Mouse (Mus musculus) stomach, postnatal 0 days (tissue): ENCODE measurements around the gene Rer1. TPM values are rescaled to one million over a fixed set of nuclear protein-coding genes. Genes with fewer than 3 reads are reported as not detected.
A peak's percentile ranks its signal among the peaks of the same experiment; 100 is the strongest.
"Not testable (repeated sequence)": the region's sequence is repeated elsewhere in the genome, so short reads cannot be mapped to it uniquely, and the experiment has no call there.

Experiments used
- ATAC-seq: fragments of 200-750 bp; cut with Nextera tagmentation; 2 replicates; pipeline ENCODE4 v1.8.0; 2017; ENCODE audit not compliant: low FRiP score, low TSS enrichment
- DNase-seq: peaks from one replicate; pipeline ENCODE4 v3.0.0-alpha.2; 2016; ENCODE audit warnings: low spot score
- H3K27ac ChIP-seq: fragments of 300-500 bp; sonication (generic); replicated peaks from 2 replicates; pipeline ENCODE4 v1.5.1; 2014; ENCODE audit warnings: mild to moderate bottlenecking, control low read depth
- H3K27me3 ChIP-seq: fragments of 300-500 bp; sonication (generic); 2 replicates; pipeline ENCODE4 v1.6.1; 2014; ENCODE audit warnings: low read length; ENCODE audit not compliant: control insufficient read depth, insufficient read depth
- H3K36me3 ChIP-seq: fragments of 300-500 bp; sonication (generic); 2 replicates; pipeline ENCODE4 v1.6.1; 2014; ENCODE audit warnings: low read length, mixed read lengths; ENCODE audit not compliant: control insufficient read depth, insufficient read depth
- H3K4me1 ChIP-seq: fragments of 300-500 bp; sonication (generic); replicated peaks from 2 replicates; pipeline ENCODE4 v1.6.1; 2014; ENCODE audit warnings: antibody characterized with exemption; ENCODE audit not compliant: control insufficient read depth, insufficient read depth
- H3K4me2 ChIP-seq: fragments of 300-500 bp; sonication (generic); replicated peaks from 2 replicates; pipeline ENCODE4 v1.6.1; 2014; ENCODE audit warnings: low read depth, mild to moderate bottlenecking, control low read depth, moderate library complexity
- H3K4me3 ChIP-seq: fragments of 300-500 bp; sonication (generic); 2 replicates; pipeline ENCODE4 v1.5.1; 2014; ENCODE audit warnings: low read depth, low read length, control low read depth
- H3K9ac ChIP-seq: fragments of 300-500 bp; sonication (generic); 2 replicates; pipeline ENCODE4 v1.6.1; 2014; ENCODE audit warnings: mild to moderate bottlenecking, low read length, control low read depth, mixed read lengths
- H3K9me3 ChIP-seq: fragments of 300-500 bp; sonication (generic); 2 replicates; pipeline ENCODE4 v1.6.1; 2016; ENCODE audit warnings: low read length; ENCODE audit not compliant: control insufficient read depth
- CTCF ChIP-seq: IDR thresholded peaks from 2 replicates; pipeline ENCODE4 v1.5.1; 2016; ENCODE audit warnings: antibody characterized with exemption, low read depth, mild to moderate bottlenecking, moderate library complexity
- EP300 ChIP-seq: optimal IDR thresholded peaks from 2 replicates; pipeline ENCODE3; 2016; ENCODE audit warnings: antibody characterized with exemption
- WGBS: fragments of 180-500 bp; shearing (Covaris S2); extraction: QIAGEN DNeasy Blood & Tissue Kit; methylation state at CpG from one replicate; pipeline ENCODE4 v1.1.7; 2014; 5-methylcytosine and 5-hydroxymethylcytosine counted together
- polyA plus RNA-seq: library from polyadenylated mRNA; unstranded; fragments of >200 nt; fragmentation: Nextera tagmentation; extraction: Ambion mirVana; gene quantifications from 2 replicates; pipeline ENCODE4 v1.2.1, GENCODE M21; 2015

Rer1 gene
- polyA plus RNA-seq, 1 experiment from 2014 or later: 185 TPM

DNA sequence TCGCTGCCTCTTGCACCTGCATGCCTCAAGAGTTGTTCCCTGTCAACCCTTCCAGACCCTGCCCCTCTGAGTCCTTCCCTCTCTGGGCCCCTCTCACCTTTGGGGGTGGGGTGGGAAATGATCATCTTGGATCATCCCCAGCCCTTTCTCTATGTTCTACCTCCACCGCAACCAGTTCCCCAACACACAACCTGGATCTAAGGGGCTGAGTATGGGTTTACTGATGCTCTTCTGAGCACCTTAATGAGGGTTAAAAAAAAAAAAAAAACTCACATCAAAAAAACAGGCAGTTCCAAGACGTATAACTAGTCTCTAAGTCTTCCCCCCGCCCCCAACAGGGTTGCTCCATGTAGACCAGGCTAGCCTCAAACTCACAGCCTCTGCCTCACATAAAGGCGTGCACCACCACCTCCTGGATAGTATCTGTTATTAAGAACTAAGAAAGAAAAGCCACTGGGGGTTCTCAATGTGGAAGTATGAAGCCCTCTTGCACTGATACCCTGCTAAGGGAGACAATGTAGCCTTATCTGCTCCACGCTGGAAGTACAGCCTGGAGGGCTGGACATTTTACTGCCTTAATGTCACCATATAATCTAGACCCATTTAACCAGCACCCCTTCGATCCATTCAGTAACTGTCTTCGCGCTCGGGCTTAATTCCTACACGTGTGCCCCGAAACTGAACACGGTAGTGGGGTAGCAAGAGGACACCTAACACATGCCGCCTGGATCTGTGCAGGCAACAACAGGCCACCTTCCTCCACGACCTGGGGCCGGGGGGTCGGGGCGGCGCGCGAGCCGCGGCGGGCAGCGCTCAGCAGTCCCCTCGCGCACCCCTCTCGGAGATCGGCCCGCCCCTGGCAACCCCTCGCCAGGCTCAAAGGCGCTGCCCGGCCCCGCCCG is 725 bp downstream of the Rer1 start:
- WGBS: 5% methylated on average over 27 of the region's 35 CpGs

DNA sequence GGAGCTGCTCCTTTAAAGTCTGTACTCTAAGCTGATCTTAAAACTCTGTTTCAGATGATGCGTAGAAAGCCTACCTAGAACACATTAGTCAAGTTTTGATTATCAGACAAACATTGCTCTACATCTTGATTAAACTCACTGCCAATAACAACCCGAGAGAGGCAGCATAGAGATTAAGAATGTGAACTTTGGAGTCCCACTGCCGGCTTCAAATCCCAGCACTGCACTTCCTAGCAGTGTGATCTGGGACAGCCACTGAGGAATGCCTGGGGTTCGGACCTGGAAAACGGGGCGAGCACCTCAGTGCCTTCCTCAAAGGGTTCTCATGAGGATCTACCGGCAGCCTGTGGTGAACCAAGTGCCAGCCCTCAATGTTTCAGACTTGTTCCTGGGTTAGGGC is 1.8 kb downstream of the Rer1 start:
- ATAC-seq (no peak), DNase-seq (no peak)
- no peak overlapping the region for H3K9ac ChIP-seq
- 65% methylated on average over 7 of the region's 7 CpGs for WGBS
- TF ChIP-seq CTCF: no peak
- TF ChIP-seq EP300: no peak
- peak overlapping the region; percentile 4; the same call in 1 of the 2 replicates for H3K4me3 ChIP-seq
- peaks cover 8% of the 10 kb centered on the region; the same call in 1 of the 2 replicates for H3K36me3 ChIP-seq
- H3K4me1 ChIP-seq: peaks cover 7% of the 10 kb centered on the region
- no peaks in the 10 kb centered on the region for H3K9me3 ChIP-seq
- peak overlapping the region; percentile 81 for H3K4me2 ChIP-seq
- H3K27ac ChIP-seq: peak overlapping the region; percentile 56; the same call in 1 of the 2 replicates
- no peaks in the 10 kb centered on the region for H3K27me3 ChIP-seq

More for the DNA sequence above, 725 bp downstream of the Rer1 start:
- ATAC-seq: no peak; the same call in 1 of the 2 replicates
- Histone ChIP-seq H3K36me3 (peaks cover 7% of the 10 kb centered on the region; the same call in 1 of the 2 replicates), H3K4me2 (peak overlapping the region; percentile 81), H3K27ac (peak overlapping the region; percentile 95), H3K27me3 (no peaks in the 10 kb centered on the region), H3K9me3 (no peaks in the 10 kb centered on the region), H3K9ac (peak overlapping the region; percentile 95), H3K4me1 (peaks cover 7% of the 10 kb centered on the region), H3K4me3 (peak overlapping the region; percentile 89)
- TF ChIP-seq CTCF (no peak), EP300 (no peak)
- no peak for DNase-seq

DNA sequence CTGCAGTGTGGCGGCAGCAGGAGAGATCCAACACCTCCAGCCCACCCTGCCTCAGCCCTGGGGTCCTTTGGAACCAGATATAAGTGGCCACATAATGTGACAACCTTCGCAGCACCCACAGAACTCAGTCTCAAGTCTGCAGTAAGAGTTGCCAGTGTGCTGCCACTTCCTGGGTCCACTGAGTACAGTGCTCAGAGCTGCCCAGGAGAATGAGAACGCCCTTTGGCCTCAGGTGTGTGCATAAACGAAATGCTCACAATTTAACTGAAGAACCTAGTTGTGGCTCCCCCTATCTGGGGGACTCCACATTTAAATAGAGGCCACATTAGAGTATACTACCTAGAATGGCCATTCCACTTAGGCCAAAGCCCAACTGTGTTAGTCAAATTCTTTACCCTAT is 2.6 kb downstream of the Rer1 start:
- Histone ChIP-seq H3K27ac (0 out of 2 replicates have a peak overlapping the region, but pooled peaks have one; percentile 4), H3K36me3 (peaks cover 11% of the 10 kb centered on the region), H3K9ac (no peak overlapping the region), H3K9me3 (no peaks in the 10 kb centered on the region), H3K4me1 (peaks cover 7% of the 10 kb centered on the region), H3K4me2 (no peak overlapping the region), H3K27me3 (no peaks in the 10 kb centered on the region), H3K4me3 (no peak overlapping the region)
- WGBS: 74% methylated on average over 4 of the region's 4 CpGs
- TF ChIP-seq CTCF: 0 out of 2 replicates have a peak, but pooled peaks have one; percentile 5
- TF ChIP-seq EP300: no peak
- DNase-seq (no peak), ATAC-seq (no peak)

GRCm38 (mm10) chr4:155079666-155080065 is 6.5 kb downstream of the Rer1 start:
- DNase-seq: peak; percentile 83
- no peak overlapping the region for H3K9ac ChIP-seq
- peaks cover 2% of the 10 kb centered on the region; the same call in 1 of the 2 replicates for H3K4me1 ChIP-seq
- peaks cover 30% of the 10 kb centered on the region for H3K36me3 ChIP-seq
- no peaks in the 10 kb centered on the region for H3K27me3 ChIP-seq
- H3K9me3 ChIP-seq: no peaks in the 10 kb centered on the region
- no peak overlapping the region for H3K4me3 ChIP-seq
- WGBS: 67% methylated on average over 6 of the region's 6 CpGs
- TF ChIP-seq CTCF (no peak), EP300 (no peak)
- no peak overlapping the region for H3K4me2 ChIP-seq
- H3K27ac ChIP-seq: 0 out of 2 replicates have a peak overlapping the region, but pooled peaks have one; percentile 40
- ATAC-seq: no peak

DNA sequence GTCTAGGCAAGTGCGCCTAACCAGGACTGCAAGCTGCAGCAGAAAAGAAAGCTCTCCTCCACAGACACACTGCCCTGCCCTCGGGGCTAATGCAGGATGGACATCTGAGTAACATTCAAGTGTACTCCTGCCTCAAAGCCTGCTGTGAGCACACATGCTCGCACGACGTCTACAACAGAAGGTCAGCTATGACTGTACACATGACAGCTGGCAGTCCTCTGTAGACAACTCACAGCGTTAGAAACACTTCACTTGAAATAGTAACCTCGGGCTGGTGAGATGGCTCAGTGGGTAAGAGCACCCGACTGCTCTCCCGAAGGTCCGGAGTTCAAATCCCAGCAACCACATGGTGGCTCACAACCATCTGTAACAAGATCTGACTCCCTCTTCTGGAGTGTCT is 7.4 kb downstream of the Rer1 start:
- not testable (repeated sequence) for H3K4me1 ChIP-seq, H3K27ac ChIP-seq, H3K9me3 ChIP-seq, H3K9ac ChIP-seq, H3K4me3 ChIP-seq, H3K4me2 ChIP-seq, H3K27me3 ChIP-seq, DNase-seq, ATAC-seq
- 82% methylated on average over 10 of the region's 10 CpGs for WGBS
- peaks cover 33% of the 10 kb centered on the region for H3K36me3 ChIP-seq

GRCm38 (mm10) chr4:155076677-155077076 is 9.5 kb downstream of the Rer1 start:
- WGBS: 54% methylated on average over 9 of the region's 9 CpGs
- no peak for DNase-seq
- no peak overlapping the region for H3K4me3 ChIP-seq
- H3K4me2 ChIP-seq: no peak overlapping the region
- no peak; the same call in 1 of the 2 replicates for TF ChIP-seq CTCF
- TF ChIP-seq EP300: no peak
- H3K27ac ChIP-seq: no peak overlapping the region
- peaks cover 39% of the 10 kb centered on the region for H3K36me3 ChIP-seq
- ATAC-seq: no peak
- H3K4me1 ChIP-seq: no peaks in the 10 kb centered on the region
- H3K27me3 ChIP-seq: no peaks in the 10 kb centered on the region
- no peak overlapping the region for H3K9ac ChIP-seq
- H3K9me3 ChIP-seq: no peaks in the 10 kb centered on the region
